Mouse (Mus musculus) heart, embryonic 12.5 days (tissue): ENCODE measurements around the gene Etv1. TPM values are rescaled to one million over a fixed set of nuclear protein-coding genes. Genes with fewer than 3 reads are reported as not detected.
"Not testable (repeated sequence)": the region's sequence is repeated elsewhere in the genome, so short reads cannot be mapped to it uniquely, and the experiment has no call there.

ENCODE experiments used
- ATAC-seq: fragments of 200-750 bp; cut with Nextera tagmentation; 2 replicates; pipeline ENCODE4 v1.8.0; 2017; ENCODE audit warnings: moderate TSS enrichment, moderate library complexity; ENCODE audit not compliant: insufficient number of reproducible peaks, low FRiP score
- H3K27ac ChIP-seq: fragments of 300-500 bp; sonication (generic); 2 replicates; pipeline ENCODE4 v1.5.1; 2016; ENCODE audit warnings: mild to moderate bottlenecking, moderate library complexity; ENCODE audit not compliant: poor library complexity, severe bottlenecking
- H3K27me3 ChIP-seq: fragments of 300-500 bp; sonication (generic); replicated peaks from 2 replicates; pipeline ENCODE4 v1.6.1; 2016; ENCODE audit warnings: mild to moderate bottlenecking, moderate library complexity
- H3K36me3 ChIP-seq: fragments of 300-500 bp; sonication (generic); 2 replicates; pipeline ENCODE4 v1.6.1; 2016; ENCODE audit warnings: mild to moderate bottlenecking, moderate library complexity
- H3K4me1 ChIP-seq: fragments of 300-500 bp; sonication (generic); replicated peaks from 2 replicates; pipeline ENCODE4 v1.6.1; 2016; ENCODE audit warnings: mild to moderate bottlenecking
- H3K4me2 ChIP-seq: fragments of 300-500 bp; sonication (generic); 2 replicates; pipeline ENCODE4 v1.6.1; 2016; ENCODE audit warnings: mild to moderate bottlenecking, moderate library complexity
- H3K4me3 ChIP-seq: fragments of 300-500 bp; sonication (generic); 2 replicates; pipeline ENCODE4 v1.5.1; 2016; ENCODE audit warnings: mild to moderate bottlenecking
- H3K9ac ChIP-seq: fragments of 300-500 bp; sonication (generic); 2 replicates; pipeline ENCODE4 v1.6.1; 2016; ENCODE audit warnings: mild to moderate bottlenecking, moderate library complexity
- H3K9me3 ChIP-seq: fragments of 300-500 bp; sonication (generic); replicated peaks from 2 replicates; pipeline ENCODE4 v1.6.1; 2016; ENCODE audit warnings: mild to moderate bottlenecking, moderate library complexity
- WGBS: fragments of 180-500 bp; shearing (Covaris S2); methylation state at CpG from one replicate; pipeline ENCODE4 v1.1.7; 2016; 5-methylcytosine and 5-hydroxymethylcytosine counted together
- polyA plus RNA-seq: library from polyadenylated mRNA; unstranded; fragments of >200 nt; fragmentation: Nextera tagmentation; extraction: Ambion mirVana; gene quantifications from 2 replicates; pipeline ENCODE4 v1.2.1, GENCODE M21; 2016

The Etv1 gene
- polyA plus RNA-seq, 1 experiment from 2014 or later = 29.2 TPM

DNA sequence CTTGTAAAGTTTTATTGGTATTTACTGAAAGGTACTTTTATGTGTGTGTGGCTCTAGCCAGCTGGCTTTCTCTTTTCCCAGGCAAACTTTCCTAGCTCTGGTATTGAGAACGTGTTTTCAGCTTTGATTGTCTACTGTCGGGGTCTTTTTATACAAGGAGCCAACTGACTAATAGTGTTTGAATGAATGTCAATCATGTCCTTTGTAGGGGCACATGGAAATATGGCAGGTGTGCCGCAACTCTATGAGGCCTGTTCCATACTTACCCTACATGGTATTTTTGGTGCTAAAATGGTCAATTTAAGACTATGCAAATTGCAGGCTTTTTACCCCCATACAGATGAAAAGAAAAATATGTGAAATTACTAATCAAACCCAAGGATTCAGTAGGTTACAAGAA, 37.1 kb downstream of the Etv1 start:
- Histone ChIP-seq H3K27ac (no peak overlapping the region), H3K4me2 (no peak overlapping the region), H3K27me3 (no peaks in the 10 kb centered on the region), H3K36me3 (no peaks in the 10 kb centered on the region), H3K4me3 (no peak overlapping the region), H3K9me3 (no peaks in the 10 kb centered on the region), H3K4me1 (no peaks in the 10 kb centered on the region), H3K9ac (no peak overlapping the region)
- WGBS = 90% methylated on average over 3 of the region's 3 CpGs
- ATAC-seq = no peak

GRCm38 (mm10) chr12:38818320-38818719, 39.1 kb downstream of the Etv1 start:
- H3K9me3 ChIP-seq = no peaks in the 10 kb centered on the region
- no peak overlapping the region for H3K27ac ChIP-seq
- no peak overlapping the region for H3K4me2 ChIP-seq
- H3K27me3 ChIP-seq = no peaks in the 10 kb centered on the region
- H3K4me3 ChIP-seq = no peak overlapping the region
- H3K36me3 ChIP-seq = no peaks in the 10 kb centered on the region
- H3K4me1 ChIP-seq = no peaks in the 10 kb centered on the region
- no peak for ATAC-seq
- 83% methylated on average over 2 of the region's 2 CpGs for WGBS
- no peak overlapping the region for H3K9ac ChIP-seq

GRCm38 (mm10) chr12:38820642-38821041, 41.5 kb downstream of the Etv1 start:
- H3K27me3 ChIP-seq = no peaks in the 10 kb centered on the region
- H3K9me3 ChIP-seq = no peaks in the 10 kb centered on the region
- 71% methylated on average over 4 of the region's 4 CpGs for WGBS
- H3K9ac ChIP-seq = no peak overlapping the region
- no peak for ATAC-seq
- H3K36me3 ChIP-seq = no peaks in the 10 kb centered on the region
- H3K4me1 ChIP-seq = no peaks in the 10 kb centered on the region
- no peak overlapping the region for H3K27ac ChIP-seq
- no peak overlapping the region for H3K4me3 ChIP-seq
- H3K4me2 ChIP-seq = no peak overlapping the region

- Histone ChIP-seq H3K9ac (no peak overlapping the region), H3K4me3 (no peak overlapping the region), H3K36me3 (no peaks in the 10 kb centered on the region), H3K9me3 (no peaks in the 10 kb centered on the region), H3K4me2 (no peak overlapping the region), H3K27me3 (no peaks in the 10 kb centered on the region), H3K27ac (no peak overlapping the region), H3K4me1 (no peaks in the 10 kb centered on the region)
- WGBS = 93% methylated on average over 10 of the region's 10 CpGs
- no peak for ATAC-seq
These were observed 45.2 kb downstream of the Etv1 start for GRCm38 (mm10) chr12:38824405-38824804.

DNA sequence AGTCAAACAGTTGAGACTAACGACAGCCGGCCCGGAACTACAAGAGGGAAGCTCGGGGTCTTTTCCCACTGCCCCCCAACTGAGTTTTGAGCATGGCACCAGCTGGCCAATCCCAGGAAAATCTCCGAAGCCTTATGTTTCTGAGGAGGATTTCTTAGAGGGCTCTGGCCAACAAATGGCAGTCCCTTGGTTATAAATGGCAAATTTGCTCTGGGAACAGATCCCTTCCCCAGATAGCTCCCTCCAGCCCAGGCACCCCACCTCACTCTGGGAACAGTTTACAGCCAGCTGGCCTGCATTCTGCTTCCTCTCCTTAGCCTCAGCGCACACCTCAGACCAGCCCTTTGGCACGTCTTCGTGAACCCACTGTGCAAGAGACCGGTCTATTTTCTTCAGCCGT, 53.8 kb downstream of the Etv1 start:
- no peak overlapping the region for H3K4me3 ChIP-seq
- no peak overlapping the region for H3K27ac ChIP-seq
- H3K9ac ChIP-seq = no peak overlapping the region
- no peaks in the 10 kb centered on the region for H3K27me3 ChIP-seq
- WGBS = 89% methylated on average over 10 of the region's 10 CpGs
- ATAC-seq = no peak
- peaks cover 16% of the 10 kb centered on the region for H3K36me3 ChIP-seq
- H3K9me3 ChIP-seq = no peaks in the 10 kb centered on the region
- no peaks in the 10 kb centered on the region for H3K4me1 ChIP-seq
- no peak overlapping the region for H3K4me2 ChIP-seq

DNA sequence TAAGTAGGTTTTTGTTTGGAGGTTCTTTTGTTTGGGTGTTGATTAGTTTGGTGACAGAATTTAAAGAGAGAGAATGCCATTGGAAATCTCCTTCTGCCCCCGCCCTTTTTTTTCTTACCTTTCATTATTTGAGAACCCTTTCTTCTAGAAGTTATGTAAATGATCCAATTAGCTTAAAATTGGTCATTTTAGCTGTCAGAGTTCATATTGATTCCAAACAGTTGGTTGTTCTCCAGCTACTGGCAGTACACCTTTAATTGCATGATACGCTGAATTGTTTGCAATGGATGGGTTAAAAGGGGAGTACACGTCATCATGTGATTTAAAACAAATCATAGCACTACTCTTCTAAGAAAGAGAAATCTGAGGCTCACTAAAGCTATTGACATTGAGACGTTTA, 55.4 kb downstream of the Etv1 start:
- no peak overlapping the region for H3K9ac ChIP-seq
- H3K36me3 ChIP-seq = peaks cover 16% of the 10 kb centered on the region
- 85% methylated on average over 4 of the region's 4 CpGs for WGBS
- H3K4me2 ChIP-seq = no peak overlapping the region
- H3K4me1 ChIP-seq = no peaks in the 10 kb centered on the region
- no peak overlapping the region for H3K4me3 ChIP-seq
- no peaks in the 10 kb centered on the region for H3K9me3 ChIP-seq
- no peak for ATAC-seq
- no peak overlapping the region for H3K27ac ChIP-seq
- H3K27me3 ChIP-seq = no peaks in the 10 kb centered on the region

DNA sequence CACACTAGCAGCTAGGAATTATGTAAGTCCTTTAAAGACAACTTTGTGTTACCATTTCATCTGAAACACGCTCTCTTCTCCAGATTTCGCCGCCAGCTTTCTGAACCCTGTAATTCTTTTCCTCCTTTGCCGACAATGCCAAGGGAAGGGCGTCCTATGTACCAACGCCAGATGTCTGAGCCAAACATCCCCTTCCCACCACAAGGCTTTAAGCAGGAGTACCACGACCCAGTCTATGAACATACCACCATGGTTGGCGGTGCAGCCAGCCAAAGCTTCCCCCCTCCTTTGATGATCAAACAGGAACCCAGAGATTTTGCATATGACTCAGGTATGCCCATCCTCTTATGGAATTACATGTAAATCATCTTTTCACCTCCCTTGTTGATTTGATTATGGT, 55.8 kb downstream of the Etv1 start:
- not testable (repeated sequence) for H3K27ac ChIP-seq, H3K27me3 ChIP-seq, H3K4me2 ChIP-seq, H3K4me3 ChIP-seq, ATAC-seq, H3K4me1 ChIP-seq, H3K9ac ChIP-seq, H3K9me3 ChIP-seq
- 93% methylated on average over 8 of the region's 8 CpGs for WGBS
- H3K36me3 ChIP-seq = peaks cover 16% of the 10 kb centered on the region

GRCm38 (mm10) chr12:38843801-38844295, 64.7 kb downstream of the Etv1 start:
- peak overlapping the region; percentile 30; the same call in 1 of the 2 replicates for H3K27ac ChIP-seq
- peak; percentile 73 for ATAC-seq
- no peak overlapping the region for H3K4me3 ChIP-seq
- no peaks in the 10 kb centered on the region for H3K36me3 ChIP-seq
- no peaks in the 10 kb centered on the region for H3K9me3 ChIP-seq
- peaks cover 9% of the 10 kb centered on the region; the same call in 1 of the 2 replicates for H3K4me1 ChIP-seq
- no peaks in the 10 kb centered on the region for H3K27me3 ChIP-seq
- no peak overlapping the region for H3K4me2 ChIP-seq
- no peak overlapping the region for H3K9ac ChIP-seq
- WGBS = 41% methylated on average over 1 of the region's 1 CpGs

GRCm38 (mm10) chr12:38847500-38848261, 68.5 kb downstream of the Etv1 start:
- H3K9ac ChIP-seq = no peak overlapping the region
- WGBS = 53% methylated on average over 6 of the region's 6 CpGs
- H3K4me3 ChIP-seq = no peak overlapping the region
- H3K9me3 ChIP-seq = no peaks in the 10 kb centered on the region
- H3K4me1 ChIP-seq = peaks cover 9% of the 10 kb centered on the region; the same call in 1 of the 2 replicates
- no peaks in the 10 kb centered on the region for H3K27me3 ChIP-seq
- ATAC-seq = no peak
- H3K27ac ChIP-seq = no peak overlapping the region
- H3K36me3 ChIP-seq = no peaks in the 10 kb centered on the region
- no peak overlapping the region for H3K4me2 ChIP-seq

GRCm38 (mm10) chr12:38849994-38850393, 70.8 kb downstream of the Etv1 start:
- WGBS = 73% methylated on average over 5 of the region's 5 CpGs

DNA sequence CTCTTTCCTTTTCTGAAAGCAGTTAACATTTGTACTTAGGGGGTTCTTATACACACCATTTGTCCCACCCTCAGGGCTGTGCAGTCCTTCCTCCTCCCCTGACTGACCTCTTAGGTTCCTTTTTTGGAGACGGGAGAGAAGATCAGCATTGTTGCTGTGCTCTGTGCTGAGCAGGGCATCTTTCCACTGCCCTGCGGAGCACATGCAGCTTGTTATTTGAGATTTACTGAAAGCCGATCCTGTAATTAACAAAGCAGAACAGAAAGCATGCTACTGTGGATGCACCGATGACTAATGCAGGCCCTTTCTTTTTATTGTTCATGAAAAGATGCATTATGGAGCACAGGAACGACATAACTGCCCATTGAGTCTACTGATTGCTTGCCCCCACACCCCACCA, 75.1 kb downstream of the Etv1 start:
- WGBS = 62% methylated on average over 5 of the region's 5 CpGs
- no peak overlapping the region for H3K27ac ChIP-seq
- H3K4me1 ChIP-seq = no peaks in the 10 kb centered on the region
- peaks cover 21% of the 10 kb centered on the region for H3K36me3 ChIP-seq
- no peaks in the 10 kb centered on the region for H3K27me3 ChIP-seq
- no peak for ATAC-seq
- H3K4me3 ChIP-seq = no peak overlapping the region
- H3K9ac ChIP-seq = no peak overlapping the region
- no peaks in the 10 kb centered on the region for H3K9me3 ChIP-seq
- H3K4me2 ChIP-seq = no peak overlapping the region

More at GRCm38 (mm10) chr12:38849994-38850393, 70.8 kb downstream of the Etv1 start:
- Histone ChIP-seq H3K9me3 (no peaks in the 10 kb centered on the region), H3K4me1 (no peaks in the 10 kb centered on the region), H3K27ac (no peak overlapping the region), H3K4me2 (no peak overlapping the region), H3K9ac (no peak overlapping the region), H3K27me3 (no peaks in the 10 kb centered on the region), H3K36me3 (peaks cover 6% of the 10 kb centered on the region; the same call in 1 of the 2 replicates), H3K4me3 (no peak overlapping the region)
- ATAC-seq = no peak

GRCm38 (mm10) chr12:38854751-38855150, 75.6 kb downstream of the Etv1 start:
- Histone ChIP-seq H3K4me2 (no peak overlapping the region), H3K27me3 (no peaks in the 10 kb centered on the region), H3K4me1 (no peaks in the 10 kb centered on the region), H3K4me3 (no peak overlapping the region), H3K36me3 (peaks cover 21% of the 10 kb centered on the region), H3K9me3 (no peaks in the 10 kb centered on the region), H3K9ac (no peak overlapping the region), H3K27ac (no peak overlapping the region)
- 76% methylated on average over 6 of the region's 6 CpGs for WGBS
- ATAC-seq = no peak
